Mouse (Mus musculus) urinary bladder, postnatal 4 days (tissue): ENCODE data around the gene Fam71e2.
"Not testable (repeated sequence)": the region's sequence is repeated elsewhere in the genome, so short reads cannot be mapped to it uniquely, and the experiment has no call there.

ENCODE experiments used
- DNase-seq, 2 experiments: peaks; one replicate each; pipeline ENCODE4 v3.0.0; 2021 to 2022; ENCODE audit warnings: low spot score in 2 of 2

Gene Fam71e2

DNA sequence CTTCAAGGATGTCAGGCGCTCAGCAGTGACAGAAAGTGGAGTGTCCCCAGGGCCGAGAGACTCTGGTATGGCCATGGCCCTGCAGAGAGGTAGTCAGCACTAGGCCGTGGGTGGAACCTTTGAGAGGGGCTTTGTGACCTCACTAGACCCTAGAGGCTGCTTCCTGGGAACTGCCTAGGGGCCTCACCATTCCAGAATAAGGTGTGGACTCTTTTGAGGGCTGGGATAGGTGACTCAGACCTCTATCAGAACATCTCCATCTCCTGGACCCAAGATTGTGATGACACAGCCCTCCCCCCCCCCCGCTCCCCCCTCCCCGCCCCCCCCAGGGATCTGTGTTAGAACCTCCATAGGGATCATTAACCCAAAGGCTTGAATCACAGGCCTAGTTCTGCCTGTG is at the start of gene Fam71e2:
Gene Fam71e2, minus strand, starts transcription at position 101 of the 400 bp plus-strand sequence.
- DNase-seq: no peak

DNA sequence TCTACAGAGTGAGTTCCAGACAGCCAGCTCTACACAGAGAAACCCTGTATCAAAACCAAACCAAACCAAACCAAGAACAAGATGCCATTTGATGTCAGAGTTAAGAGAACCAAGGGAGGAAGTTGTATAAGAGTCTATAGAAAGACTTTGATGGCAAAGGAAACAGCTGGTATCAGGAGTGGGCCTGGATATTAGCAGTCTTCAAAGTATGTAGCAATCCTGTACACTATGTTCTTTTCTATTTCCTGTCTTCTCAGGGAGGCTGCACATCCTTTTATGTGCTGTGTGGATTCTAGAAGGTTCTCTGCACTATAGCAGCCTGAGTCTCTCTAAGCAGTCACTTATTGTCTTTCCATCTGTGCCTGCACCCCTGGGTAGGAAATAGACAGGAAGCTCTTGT is 45.5 kb upstream of the Fam71e2 start:
- DNase-seq: no peak

DNA sequence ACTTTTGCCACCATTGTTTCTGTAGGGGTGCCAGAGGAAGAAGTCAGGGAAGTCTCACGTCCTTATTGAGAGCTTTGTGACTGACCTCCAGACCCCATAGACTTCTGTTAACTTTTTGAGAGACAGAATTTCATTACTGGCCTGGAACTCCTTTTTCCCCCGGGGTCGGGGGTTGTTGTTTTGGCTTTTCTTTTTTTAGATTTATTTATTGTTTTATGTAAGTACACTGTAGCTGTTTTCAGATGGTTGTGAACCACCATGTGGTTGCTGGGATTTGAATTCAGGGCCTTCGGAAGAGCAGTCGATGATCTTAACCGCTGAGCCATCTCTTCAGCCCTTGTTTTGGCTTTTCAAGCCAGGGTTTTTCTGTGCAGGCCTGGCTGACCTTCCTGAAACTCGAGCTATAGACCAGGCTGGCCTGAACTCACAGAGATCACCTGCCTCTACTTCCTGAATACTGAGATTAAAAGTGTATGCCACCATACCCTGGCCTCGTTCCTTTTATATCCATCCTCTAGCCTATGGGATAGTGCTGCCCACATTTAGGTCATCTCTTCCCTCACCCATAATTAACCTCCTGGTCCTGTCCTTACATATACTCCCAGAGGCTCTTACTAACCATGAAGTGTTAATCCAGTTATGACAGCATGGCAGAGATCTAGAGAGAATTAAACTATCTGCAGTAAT is 42.1 kb upstream of the Fam71e2 start:
- DNase-seq: no peak

DNA sequence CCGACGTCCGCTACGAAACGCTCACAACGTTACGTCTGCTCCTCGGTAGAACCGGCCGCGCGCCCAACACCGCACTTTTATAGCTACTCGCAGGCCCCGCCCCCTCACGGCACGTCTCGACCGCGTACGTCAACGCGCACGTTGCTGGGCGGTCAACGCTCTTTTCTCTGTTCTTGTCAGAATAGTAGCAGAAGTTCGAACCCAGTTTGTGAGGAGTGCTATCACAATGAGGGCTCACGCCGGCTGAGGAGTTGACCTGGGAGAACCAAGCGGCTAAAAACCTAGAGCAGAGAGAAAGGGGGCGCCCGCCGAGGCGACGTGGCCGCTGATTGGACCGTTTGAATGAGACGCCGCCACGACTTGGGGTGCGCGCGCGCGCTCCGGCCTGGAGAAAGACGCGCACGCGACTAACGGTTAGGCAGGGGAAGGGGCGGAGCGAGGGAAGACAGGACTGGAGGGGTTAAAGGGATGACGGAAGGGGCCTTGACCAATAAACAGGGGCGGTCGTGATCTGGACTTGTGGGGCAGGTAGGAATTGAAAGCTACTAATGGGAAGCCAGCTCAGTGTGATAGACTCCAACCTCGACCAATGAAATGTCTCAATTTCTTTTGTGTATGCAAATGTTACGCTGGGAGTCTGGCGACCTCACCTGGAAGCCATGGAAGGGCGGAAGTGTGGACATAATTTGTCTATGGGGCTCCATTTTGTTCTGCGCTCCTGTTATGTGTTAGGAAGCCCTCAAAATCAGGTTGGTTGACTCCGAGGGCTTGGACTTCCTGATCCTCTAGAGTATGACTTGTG is 41.4 kb upstream of the Fam71e2 start, which contains the start of gene Ube2s:
Gene Ube2s, minus strand, starts transcription at position 288 of the 802 bp plus-strand sequence.
- peak; percentile 98 to 99 for DNase-seq

DNA sequence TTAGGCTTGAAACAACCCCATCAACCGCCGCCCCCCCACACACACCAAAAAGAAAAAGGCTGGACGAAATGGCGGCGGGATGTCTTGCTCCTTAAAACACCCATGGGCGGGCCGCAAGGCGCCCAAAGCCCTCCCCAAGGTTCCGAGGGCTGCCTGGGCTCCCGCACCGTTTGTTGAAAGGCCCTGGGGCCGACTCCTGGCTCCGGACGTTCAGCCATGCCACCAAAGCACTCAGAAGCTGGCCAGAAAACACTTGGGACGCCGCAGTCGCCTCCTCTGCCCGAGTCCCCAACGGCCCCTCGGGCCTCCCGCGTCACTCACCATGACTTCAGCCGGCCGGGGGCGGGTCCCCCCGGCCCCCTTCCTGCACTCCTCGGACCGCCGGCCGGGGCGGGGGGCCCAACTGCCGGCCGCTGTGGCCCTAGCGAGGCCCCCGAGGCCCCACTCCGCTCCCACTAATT is 40.8 kb upstream of the Fam71e2 start:
- DNase-seq: no peak

DNA sequence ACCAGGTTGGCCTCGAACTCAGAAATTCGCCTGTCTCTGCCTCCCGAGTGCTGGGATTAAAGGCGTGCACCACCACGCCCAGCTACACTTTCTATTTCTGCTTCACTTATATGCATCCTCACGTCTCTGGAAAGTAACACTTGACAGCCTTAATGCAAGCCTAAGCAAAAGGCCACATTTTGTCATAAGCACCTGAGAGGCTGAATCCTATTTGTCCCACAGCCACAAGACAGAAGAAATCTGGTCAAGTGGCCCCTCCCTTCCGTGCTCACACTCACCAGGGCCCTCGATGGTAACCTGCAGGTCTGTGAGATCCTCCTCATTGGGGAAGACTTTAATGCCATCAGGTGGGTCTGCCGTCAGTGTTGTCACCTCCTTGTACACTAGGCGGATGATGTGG is 40.0 kb upstream of the Fam71e2 start:
- not testable (repeated sequence) for DNase-seq

DNA sequence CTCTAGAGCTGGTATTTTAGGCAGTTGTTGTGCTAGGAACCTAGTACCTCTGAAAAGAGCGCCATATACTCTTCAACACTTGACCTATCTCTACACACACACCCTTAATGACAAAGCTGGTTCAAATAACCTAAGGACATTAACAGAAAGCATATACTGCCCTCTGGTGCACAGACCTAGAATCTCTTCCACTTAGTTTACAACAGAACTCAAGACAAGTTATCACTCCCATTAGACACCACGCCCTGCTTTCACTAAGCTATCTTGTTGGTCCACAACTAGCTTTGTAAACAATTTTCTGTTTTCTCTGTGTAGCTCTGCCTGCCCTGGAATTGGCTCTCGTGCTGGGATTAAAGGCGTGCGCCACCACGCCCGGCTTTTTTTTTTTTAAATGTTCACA is 35.6 kb upstream of the Fam71e2 start:
- no peak for DNase-seq

DNA sequence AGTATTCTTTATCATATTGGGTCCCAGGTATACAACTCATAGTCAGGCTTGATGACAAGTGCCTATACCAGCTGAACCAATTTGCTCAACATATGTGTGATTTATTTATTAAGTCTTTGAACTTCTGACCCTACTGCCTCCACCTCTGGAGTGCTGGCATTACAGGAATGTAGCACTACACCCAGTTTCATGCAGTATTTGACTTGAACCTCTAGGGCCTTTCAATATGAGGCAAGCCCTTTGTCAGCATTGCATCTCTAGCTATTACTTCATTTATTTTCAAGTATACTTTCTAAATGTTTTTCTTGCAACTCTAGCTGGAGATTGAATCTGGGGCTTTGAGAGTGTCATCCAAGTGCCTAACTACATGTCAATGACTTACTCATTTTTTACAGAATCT is 31.1 kb upstream of the Fam71e2 start:
- no peak for DNase-seq

DNA sequence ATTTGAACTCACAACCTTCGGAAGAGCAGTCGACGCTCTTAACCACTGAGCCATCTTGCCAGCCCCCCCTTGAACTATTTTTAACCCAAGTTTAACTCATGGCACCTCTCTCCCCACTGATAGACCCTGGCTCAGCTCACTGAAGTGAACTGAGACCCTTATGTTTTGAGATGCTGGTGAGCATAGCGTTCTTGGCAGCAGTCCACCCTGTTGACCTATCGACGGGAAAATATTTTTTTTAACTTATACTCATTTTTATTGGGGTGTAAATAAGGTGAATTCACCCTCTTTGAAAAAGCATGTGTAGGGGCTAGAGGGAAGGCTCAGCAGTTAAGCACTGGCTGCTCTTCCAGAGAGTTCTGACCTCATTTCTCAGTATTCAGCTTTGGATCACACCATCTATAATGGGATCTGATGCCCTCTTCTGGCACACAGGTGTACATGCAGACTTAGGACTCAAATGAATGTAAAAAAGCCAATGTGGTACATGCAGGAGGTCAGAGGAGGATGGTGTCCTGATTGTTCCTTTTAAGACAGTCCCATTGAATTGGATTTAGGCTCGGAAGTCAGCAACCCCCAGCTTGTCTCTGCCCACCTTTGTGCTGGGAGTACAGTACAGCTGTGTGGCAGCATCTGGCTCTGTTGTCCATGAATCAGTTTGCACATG is 24.8 kb upstream of the Fam71e2 start:
- no peak for DNase-seq

DNA sequence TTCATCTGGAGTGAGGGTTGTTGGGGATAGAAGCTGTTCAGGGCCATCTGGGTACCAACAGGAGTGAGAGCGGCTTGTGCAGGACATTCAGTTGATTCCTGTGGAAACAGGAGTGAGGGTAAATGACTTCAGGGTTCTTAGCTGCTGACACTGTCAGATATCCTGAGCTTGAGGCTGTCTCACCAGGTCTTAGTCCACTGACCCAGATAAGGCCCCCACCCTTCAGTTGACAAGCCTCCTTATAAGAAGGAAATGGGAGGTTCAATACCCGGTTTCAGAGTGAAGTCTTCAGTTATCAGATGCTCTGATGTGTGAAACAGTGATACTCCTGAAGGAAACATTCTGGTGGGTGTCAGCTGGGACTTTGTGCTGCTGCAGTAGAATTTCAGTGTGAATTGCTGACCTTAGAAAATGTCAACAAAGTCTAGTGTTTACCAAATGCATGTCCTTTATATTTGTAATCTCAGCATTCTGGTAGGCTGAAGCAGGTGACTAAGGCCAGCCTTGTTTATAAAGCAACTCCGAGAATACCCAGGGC is 23.6 kb upstream of the Fam71e2 start:
- DNase-seq: no peak

DNA sequence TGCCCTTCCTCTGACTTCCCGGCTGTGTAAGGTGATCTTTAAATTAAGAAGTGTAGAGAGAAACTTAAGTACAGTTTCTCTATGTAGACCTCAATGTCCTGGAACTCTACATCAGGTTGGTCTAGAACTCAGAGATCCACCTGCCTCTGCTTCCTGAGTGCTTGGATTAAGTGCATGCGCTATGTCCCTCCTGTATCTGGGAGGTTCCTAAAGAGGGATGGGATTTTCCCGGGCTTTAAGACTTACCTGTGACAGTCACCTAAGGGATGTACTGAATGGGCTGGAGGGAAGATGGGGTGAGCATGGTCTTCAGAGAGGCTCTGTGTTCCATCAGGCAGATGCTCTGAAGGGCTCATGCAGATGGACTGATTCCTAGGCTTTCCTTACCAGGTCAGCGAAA is 22.6 kb upstream of the Fam71e2 start:
- DNase-seq: no peak

DNA sequence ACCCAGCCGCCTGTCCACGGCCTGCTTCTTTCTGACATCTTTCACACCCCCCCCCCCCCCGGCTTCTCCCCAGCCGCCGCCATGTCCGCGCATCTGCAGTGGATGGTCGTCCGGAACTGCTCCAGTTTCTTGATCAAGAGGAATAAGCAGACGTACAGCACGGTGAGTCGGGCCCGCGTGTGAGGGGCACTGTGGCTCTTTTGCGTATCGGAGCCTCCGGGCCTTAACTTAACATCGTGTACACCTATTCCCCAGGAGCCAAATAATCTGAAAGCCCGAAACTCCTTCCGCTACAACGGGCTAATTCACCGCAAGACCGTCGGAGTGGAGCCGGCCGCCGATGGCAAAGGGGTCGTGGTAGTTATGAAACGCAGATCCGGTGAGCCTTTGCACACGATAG is 22.1 kb upstream of the Fam71e2 start:
- not testable (repeated sequence) for DNase-seq

DNA sequence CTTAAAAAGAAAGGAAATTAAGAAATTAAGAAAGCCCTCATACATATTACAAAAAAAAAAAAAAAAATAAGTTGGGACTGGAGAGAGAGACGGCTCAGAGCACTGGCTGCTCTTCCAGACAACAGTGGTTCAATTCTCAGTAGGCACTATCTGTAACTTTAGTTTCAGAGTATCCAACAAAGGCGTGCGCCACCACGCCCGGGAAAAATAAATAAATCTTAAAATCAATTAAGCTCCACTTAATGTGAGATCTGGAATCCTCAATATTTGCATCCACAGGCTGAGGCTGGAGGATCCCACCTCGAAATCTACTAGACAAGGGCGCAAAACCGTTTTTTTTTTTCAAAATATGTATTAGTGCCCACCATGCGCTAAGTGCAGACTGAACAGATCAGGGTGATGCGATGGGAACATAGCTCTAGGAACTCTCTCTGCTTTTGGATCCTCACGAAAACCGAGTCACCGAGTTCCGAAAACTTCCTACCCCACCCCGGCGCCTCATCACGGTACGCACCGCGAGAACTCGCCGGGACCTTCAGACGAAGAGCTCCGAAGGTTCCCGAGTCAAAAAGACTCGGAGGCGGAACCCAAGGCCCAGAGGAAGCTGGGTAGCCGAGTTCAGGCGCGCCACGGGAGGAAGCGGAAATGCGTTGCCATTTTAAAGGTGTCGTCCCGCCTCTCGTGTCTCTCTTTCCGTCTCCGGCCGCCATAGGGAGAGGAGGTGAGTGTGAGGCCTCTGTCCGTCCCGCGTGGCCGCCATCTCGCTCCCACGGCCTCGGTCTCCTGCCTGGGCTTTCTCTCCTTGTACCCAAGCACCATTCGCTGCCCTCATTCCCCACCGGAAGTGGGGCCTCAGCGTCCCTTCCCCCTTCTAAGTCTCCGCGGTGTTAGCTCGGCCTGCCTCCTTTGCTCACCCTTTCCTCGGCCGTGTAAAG is 21.4 kb upstream of the Fam71e2 start, which contains the start of gene Rpl28:
Gene Rpl28, plus strand, starts transcription at position 597 of the 935 bp plus-strand sequence.
- DNase-seq: peak; percentile 94 to 96

DNA sequence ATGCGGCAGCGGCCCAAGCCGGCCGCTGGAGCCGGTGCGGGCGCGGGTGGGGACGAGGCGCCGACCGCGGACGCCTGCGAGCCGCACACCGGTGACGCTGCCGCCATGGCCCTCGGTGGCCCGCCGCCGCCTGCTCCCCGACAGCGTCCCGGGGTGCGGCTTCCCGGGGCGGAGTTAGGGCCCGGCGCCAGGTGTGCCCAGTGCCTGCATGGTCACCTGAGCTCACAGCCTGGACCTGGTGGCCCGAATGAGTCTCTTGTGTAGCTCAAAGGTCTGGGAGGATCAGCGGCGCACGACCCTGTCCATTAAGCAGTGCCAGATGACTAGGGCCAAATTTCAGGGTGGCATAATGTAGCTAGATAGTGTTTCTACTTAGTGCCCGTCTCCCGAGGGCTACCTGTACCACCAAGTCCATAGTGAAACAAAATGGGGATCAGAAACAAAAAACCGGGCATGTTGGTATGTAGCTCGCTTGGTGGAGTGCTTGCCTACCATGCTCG is 18.4 kb upstream of the Fam71e2 start, which contains the start of gene Tmem238:
Gene Tmem238, minus strand, starts transcription at position 221 of the 500 bp plus-strand sequence.
- DNase-seq: peak in 1 of 2 experiments; percentile 57

DNA sequence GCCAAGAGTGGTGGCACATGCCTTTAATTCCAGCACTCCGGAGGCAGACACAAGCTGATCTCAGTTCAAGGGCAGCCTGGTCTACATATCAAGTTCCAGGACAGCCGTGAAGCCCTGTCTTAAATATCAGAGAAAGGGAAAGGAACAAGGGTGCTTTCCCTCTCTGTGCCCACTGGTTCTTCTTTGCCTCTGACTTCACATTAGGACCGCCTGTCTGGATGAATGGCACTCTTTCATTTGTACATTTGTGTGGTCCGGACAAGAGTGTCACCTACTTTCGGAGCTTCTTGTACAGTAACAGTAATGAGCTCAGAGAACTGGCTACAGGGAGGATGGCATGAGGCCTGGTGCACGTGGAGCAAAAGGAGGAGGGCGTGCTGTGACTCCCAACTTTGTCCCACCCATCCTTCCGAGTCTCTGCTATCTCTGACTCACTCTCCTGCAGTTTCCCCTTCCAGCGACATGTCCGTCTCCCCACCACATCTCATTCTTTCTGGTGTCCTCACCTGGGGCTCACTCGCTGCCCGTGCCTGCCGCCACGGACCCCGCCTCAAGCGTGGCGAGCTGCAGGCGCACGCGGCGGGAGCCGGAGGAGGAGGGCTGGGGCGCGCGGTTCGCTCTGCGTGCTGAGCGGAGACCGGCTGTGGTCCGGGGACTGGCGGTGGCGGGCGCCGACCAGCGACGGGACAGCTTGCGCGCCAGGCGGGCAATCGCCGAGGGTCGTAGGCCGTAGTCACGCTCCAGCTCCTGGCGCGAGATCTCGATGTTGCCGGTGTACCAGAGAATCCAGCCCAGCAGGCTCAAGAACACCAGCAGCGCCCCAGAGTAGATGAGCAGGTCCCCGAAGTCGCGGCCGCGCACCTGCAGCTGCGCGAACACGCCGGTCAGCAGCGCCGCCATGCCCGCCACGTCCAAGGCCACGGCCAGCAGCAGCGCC is 17.7 kb upstream of the Fam71e2 start:
- peak in 1 of 2 experiments; percentile 62 for DNase-seq

DNA sequence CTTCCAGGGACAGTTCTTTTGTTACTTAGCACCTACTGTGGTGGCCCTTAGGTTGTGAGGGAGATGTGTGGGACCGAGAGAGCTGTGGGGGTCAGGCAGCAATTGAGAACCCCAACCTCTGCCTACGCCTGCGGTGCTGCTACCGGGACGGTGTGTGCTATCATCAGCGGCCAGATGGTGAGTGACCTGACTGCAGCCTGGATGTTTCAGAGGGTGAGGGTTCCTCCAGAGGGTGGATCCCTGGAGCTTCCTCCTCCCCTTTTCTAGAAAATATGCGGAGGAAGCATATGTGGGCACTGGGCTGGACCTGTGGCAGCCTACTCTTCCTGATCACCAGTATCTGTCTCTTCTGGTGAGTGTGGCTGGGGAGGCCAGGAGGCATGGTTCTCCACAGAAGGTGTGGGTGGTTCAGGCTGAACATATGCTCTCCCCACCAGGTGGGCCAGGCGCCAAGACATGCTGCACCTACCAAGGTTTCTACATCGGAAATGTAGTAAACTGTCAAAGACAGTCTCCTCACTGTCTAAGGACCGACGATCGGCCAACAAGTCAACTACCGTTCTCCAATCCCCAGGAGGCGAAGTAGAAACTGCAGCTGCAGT is 12.7 kb upstream of the Fam71e2 start:
- DNase-seq: no peak

DNA sequence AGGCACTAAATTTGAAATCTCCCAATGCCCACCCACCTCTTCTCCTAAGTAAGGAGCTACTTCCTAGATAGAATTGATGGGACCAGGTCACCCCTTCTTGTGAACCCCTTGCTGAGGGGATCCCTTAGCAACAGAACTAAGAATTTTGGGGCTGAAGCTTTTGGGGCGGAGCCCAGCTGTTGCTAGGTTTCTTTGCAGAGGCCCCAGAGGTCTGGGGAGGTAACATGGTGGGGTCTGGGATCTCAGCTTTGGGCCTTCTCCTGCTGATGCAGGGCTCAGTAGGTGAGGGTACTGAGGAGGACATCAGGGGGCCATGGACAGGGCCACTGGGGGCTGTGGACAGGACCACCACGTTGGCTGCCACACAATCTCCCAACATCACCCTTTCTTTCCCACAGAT is 11.7 kb upstream of the Fam71e2 start, which contains the start of the genes Il11 and Tmem190:
Gene Il11, minus strand, starts transcription at position 101 of the 400 bp plus-strand sequence.
Gene Tmem190, plus strand, starts transcription at position 179 of the 400 bp plus-strand sequence.
- DNase-seq: no peak

DNA sequence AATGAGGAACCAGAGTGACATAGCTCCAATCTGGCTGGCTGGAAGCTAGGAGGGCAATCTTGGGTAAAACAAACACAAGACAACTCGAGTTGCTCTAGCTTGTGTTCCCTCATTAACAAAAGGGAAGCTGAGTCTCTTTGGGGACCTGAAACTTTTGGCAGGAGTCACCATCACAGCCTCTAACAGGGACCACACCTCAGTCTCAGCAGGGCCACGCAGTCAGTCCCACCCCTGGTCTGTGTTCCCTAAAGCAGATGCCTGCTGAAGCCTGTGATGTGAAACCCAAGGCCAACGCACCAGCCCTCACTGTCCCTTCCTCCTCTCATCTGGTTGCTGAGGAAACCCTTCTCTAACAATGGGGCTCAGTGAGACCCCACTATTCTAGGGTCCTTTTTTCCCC is 11.0 kb upstream of the Fam71e2 start:
- DNase-seq: no peak

DNA sequence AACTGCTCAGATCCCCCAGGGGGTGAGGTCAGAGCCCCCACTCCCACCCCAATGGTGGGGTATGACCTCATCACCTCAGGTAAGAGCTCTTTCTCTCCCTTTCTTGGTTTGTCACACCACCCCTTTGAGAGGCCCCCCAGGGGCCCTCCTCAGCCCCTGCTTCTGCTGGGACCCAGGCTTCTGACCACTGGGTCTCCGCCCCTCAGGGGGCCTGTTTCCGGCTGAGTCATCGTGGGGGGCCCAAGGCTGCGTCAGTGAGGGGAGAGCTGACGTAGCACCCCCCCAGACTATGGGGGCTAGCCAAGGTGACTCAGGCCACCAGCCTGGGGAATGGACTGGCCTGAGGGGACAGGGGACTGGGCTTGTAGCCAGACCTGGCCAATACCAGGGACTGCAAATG is 8.8 kb upstream of the Fam71e2 start:
- no peak for DNase-seq
